Mouse (Mus musculus) adrenal gland, adult 18-20 months (tissue): Measurements from ENCODE around the gene Kank4. TPM values are rescaled to one million over a fixed set of nuclear protein-coding genes. Genes with fewer than 3 reads are reported as not detected.
A peak's percentile ranks its signal among the peaks of the same experiment; 100 is the strongest.
"Not testable (repeated sequence)": the region's sequence is repeated elsewhere in the genome, so short reads cannot be mapped to it uniquely, and the experiment has no call there.

ENCODE experiments used
- DNase-seq, 2 experiments: peaks; one replicate each; pipeline ENCODE4 v3.0.0; 2021 to 2022; ENCODE audit warnings: low spot score in 2 of 2
- long read RNA-seq, 2 experiments: library from polyadenylated mRNA; stranded (forward); transcript quantifications; one replicate each; pipeline ENCODE4 v2.0.0; 2021
- total RNA-seq, 2 experiments: library from RNA; stranded (reverse); gene quantifications; 1 replicate in 1 of 2; 2 replicates in 1 of 2; pipeline ENCODE4 v1.2.3; 2021

Gene Kank4
- 1 to 10 TPM; 2.6 to 2.8 TPM for total RNA-seq
- long read RNA-seq, experiment 1: 0 reads
- long read RNA-seq, experiment 2: 0 reads

GRCm38 (mm10) chr4:98817184-98817911, at the start of gene Kank4:
Gene Kank4 (minus strand): TSS chr4:98817537.
- peak; percentile 40 to 55 for DNase-seq

GRCm38 (mm10) chr4:98865386-98866237, 48.3 kb upstream of the Kank4 start:
- DNase-seq: no peak

- no peak for DNase-seq
Observed at GRCm38 (mm10) chr4:98864546-98864945, 47.2 kb upstream of the Kank4 start.

- no peak for DNase-seq
Observed at GRCm38 (mm10) chr4:98864094-98864493, 46.8 kb upstream of the Kank4 start.

- no peak for DNase-seq
Observed at GRCm38 (mm10) chr4:98863451-98863850, 46.1 kb upstream of the Kank4 start.

- no peak for DNase-seq
Observed at GRCm38 (mm10) chr4:98858151-98858855, 41.0 kb upstream of the Kank4 start.

- no peak for DNase-seq
Observed at GRCm38 (mm10) chr4:98857037-98857648, 39.8 kb upstream of the Kank4 start.

- DNase-seq: no peak
Observed at GRCm38 (mm10) chr4:98853926-98854325, 36.6 kb upstream of the Kank4 start.

GRCm38 (mm10) chr4:98850485-98850884, 33.1 kb upstream of the Kank4 start:
- not testable (repeated sequence) for DNase-seq

- no peak for DNase-seq
Observed at GRCm38 (mm10) chr4:98847120-98847885, 30.0 kb upstream of the Kank4 start.

- DNase-seq: no peak
Observed at GRCm38 (mm10) chr4:98846396-98846795, 29.1 kb upstream of the Kank4 start.

GRCm38 (mm10) chr4:98845687-98846125, 28.4 kb upstream of the Kank4 start:
- no peak for DNase-seq

GRCm38 (mm10) chr4:98845201-98845600, 27.9 kb upstream of the Kank4 start:
- DNase-seq: no peak

- no peak for DNase-seq
Observed at GRCm38 (mm10) chr4:98843906-98844597, 26.7 kb upstream of the Kank4 start.

- DNase-seq: not testable (repeated sequence)
Observed at GRCm38 (mm10) chr4:98841251-98841650, 23.9 kb upstream of the Kank4 start.

GRCm38 (mm10) chr4:98840526-98840925, 23.2 kb upstream of the Kank4 start:
- no peak for DNase-seq

- DNase-seq: no peak
Observed at GRCm38 (mm10) chr4:98838913-98839312, 21.6 kb upstream of the Kank4 start.

GRCm38 (mm10) chr4:98837715-98838505, 20.6 kb upstream of the Kank4 start:
- DNase-seq: no peak

- DNase-seq: peak in 1 of 2 experiments; percentile 12
Observed at GRCm38 (mm10) chr4:98836519-98836918, 19.2 kb upstream of the Kank4 start.
